Mouse (Mus musculus) kidney, adult 2 months (tissue): Measurements from ENCODE around the gene Luc7l2. TPM values are rescaled to one million over a fixed set of nuclear protein-coding genes. Genes with fewer than 3 reads are reported as not detected.
"Not testable (repeated sequence)": the region's sequence is repeated elsewhere in the genome, so short reads cannot be mapped to it uniquely, and the experiment has no call there.

Source experiments
- DNase-seq: peaks from one replicate; pipeline ENCODE4 v3.0.0; 2021
- H3K27ac ChIP-seq: fragments of 200-500 bp; 2 replicates; pipeline ENCODE4 v1.5.1; 2012; ENCODE audit warnings: low read depth, low read length, control low read depth, inconsistent platforms; ENCODE audit not compliant: insufficient read depth
- H3K27me3 ChIP-seq: fragments of 200-500 bp; replicated peaks from 2 replicates; pipeline ENCODE4 v1.6.1; 2012; ENCODE audit warnings: mild to moderate bottlenecking, moderate library complexity, low read length, inconsistent platforms; ENCODE audit not compliant: control insufficient read depth, insufficient read depth
- H3K36me3 ChIP-seq: fragments of 200-500 bp; 2 replicates; pipeline ENCODE4 v1.6.1; 2012; ENCODE audit warnings: mild to moderate bottlenecking, moderate library complexity, low read length, inconsistent platforms; ENCODE audit not compliant: control insufficient read depth, insufficient read depth
- H3K4me1 ChIP-seq: fragments of 200-500 bp; 2 replicates; pipeline ENCODE4 v1.6.1; 2011; ENCODE audit warnings: low read length; ENCODE audit not compliant: control insufficient read depth, insufficient read depth
- H3K4me3 ChIP-seq: fragments of 200-500 bp; 2 replicates; pipeline ENCODE4 v1.5.1; 2011; ENCODE audit warnings: mild to moderate bottlenecking, low read depth, low read length, control low read depth; ENCODE audit not compliant: insufficient read depth
- CTCF ChIP-seq: fragments of 200-500 bp; conservative IDR thresholded peaks from 2 replicates; pipeline ENCODE4 v1.5.1; 2011; ENCODE audit warnings: low read depth, mild to moderate bottlenecking, control low read depth, low read length, moderate library complexity, mixed read lengths; ENCODE audit not compliant: insufficient read depth, insufficient read length
- POLR2A ChIP-seq: fragments of 200-500 bp; IDR thresholded peaks from one replicate; pipeline ENCODE4 v1.6.1; 2011; ENCODE audit warnings: low read depth, low read length, control low read depth
- WGBS: fragments of 180-500 bp; shearing (Covaris S2); methylation state at CpG from one replicate; pipeline ENCODE4 v1.1.7; 2018; 5-methylcytosine and 5-hydroxymethylcytosine counted together
- polyA plus RNA-seq: library from polyadenylated mRNA; depleted of rRNA; stranded (reverse); fragments of >200 nt; gene quantifications from 2 replicates; pipeline ENCODE4 v1.2.3, GENCODE M21; 2012

Gene Luc7l2
- polyA plus RNA-seq, 1 experiment = 24.5 TPM

DNA sequence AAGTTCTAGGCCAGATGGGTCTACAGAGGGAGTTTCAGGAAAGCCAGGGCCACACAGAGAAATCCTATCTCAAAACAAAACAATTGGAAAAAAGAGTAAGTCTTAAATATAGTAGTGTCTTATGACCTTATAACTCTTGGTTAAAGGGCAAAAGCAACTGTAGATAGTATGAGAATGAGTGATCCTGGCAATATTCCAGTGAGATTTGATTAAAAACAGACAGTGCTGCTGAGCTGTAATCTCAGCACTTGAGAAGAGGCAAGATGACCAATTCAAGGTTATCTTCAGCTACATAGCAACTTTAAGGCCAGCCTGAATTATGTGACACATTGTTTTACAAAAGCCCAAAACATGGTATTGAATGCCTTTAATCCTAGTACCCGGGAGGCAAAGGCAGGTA lies 3.4 kb upstream of the Luc7l2 start:
- Histone ChIP-seq H3K4me1 (peaks cover 3% of the 10 kb centered on the region; the same call in 1 of the 2 replicates), H3K27me3 (no peaks in the 10 kb centered on the region), H3K36me3 (no peaks in the 10 kb centered on the region), H3K27ac (no peak overlapping the region), H3K4me3 (no peak overlapping the region)
- no peak for DNase-seq
- TF ChIP-seq POLR2A (no peak), CTCF (no peak)
- WGBS = 76% methylated on average over 1 of the region's 1 CpGs

- not testable (repeated sequence) for H3K4me1 ChIP-seq, H3K27ac ChIP-seq, DNase-seq, H3K4me3 ChIP-seq, H3K27me3 ChIP-seq, H3K36me3 ChIP-seq
- 95% methylated on average over 7 of the region's 7 CpGs for WGBS
These were observed 2.5 kb upstream of the Luc7l2 start for GRCm38 (mm10) chr6:38548595-38548994.

DNA sequence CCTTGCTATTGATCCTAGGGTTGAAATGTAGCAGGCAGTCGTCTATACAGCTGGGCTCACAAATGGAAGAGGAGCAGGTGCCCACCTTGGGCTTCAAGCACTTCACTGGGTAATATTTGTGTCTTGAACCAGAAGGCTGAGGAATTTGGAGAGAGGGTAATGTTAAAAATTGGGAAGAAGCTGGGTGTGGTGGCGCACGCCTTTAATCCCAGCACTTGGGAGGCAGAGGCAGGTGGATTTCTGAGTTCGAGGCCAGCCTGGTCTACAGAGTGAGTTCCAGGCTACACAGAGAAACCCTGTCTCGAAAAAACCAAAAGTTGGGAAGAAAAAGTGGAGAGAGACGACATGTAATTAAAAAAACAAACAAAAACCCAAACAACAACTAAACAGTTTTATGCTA lies 1.3 kb upstream of the Luc7l2 start:
- WGBS = 75% methylated on average over 6 of the region's 6 CpGs
- H3K4me3 ChIP-seq = not testable (repeated sequence)

GRCm38 (mm10) chr6:38550250-38551061 lies 678 bp upstream of the Luc7l2 start:
- 2% methylated on average over 28 of the region's 28 CpGs for WGBS

More for the DNA sequence above, 1.3 kb upstream of the Luc7l2 start:
- H3K4me1 ChIP-seq, DNase-seq, H3K36me3 ChIP-seq, H3K27me3 ChIP-seq: not testable (repeated sequence)
- H3K27ac ChIP-seq = peak overlapping the region; percentile 57; the same call in 1 of the 2 replicates

GRCm38 (mm10) chr6:38551989-38552635 lies 978 bp downstream of the Luc7l2 start:
- peak overlapping the region; percentile 55; the same call in 1 of the 2 replicates for H3K27ac ChIP-seq
- peak; percentile 99 for DNase-seq
- peaks cover 3% of the 10 kb centered on the region; the same call in 1 of the 2 replicates for H3K4me1 ChIP-seq
- H3K36me3 ChIP-seq = no peaks in the 10 kb centered on the region
- no peaks in the 10 kb centered on the region for H3K27me3 ChIP-seq
- H3K4me3 ChIP-seq = peak overlapping the region; percentile 96
- WGBS = under 1% methylated on average over 32 of the region's 32 CpGs
- TF ChIP-seq CTCF (no peak), POLR2A (no peak)

More at GRCm38 (mm10) chr6:38550250-38551061, 678 bp upstream of the Luc7l2 start:
- Histone ChIP-seq H3K27me3 (no peaks in the 10 kb centered on the region), H3K4me3 (peak overlapping the region; percentile 74), H3K36me3 (no peaks in the 10 kb centered on the region), H3K4me1 (peaks cover 3% of the 10 kb centered on the region; the same call in 1 of the 2 replicates), H3K27ac (peak overlapping the region; percentile 95)
- DNase-seq = no peak
- TF ChIP-seq CTCF (no peak), POLR2A (no peak)

- H3K4me3 ChIP-seq = peak overlapping the region; percentile 96; the same call in 1 of the 2 replicates
- H3K4me1 ChIP-seq = peaks cover 3% of the 10 kb centered on the region; the same call in 1 of the 2 replicates
- WGBS = 7% methylated on average over 5 of the region's 5 CpGs
- no peak overlapping the region for H3K27ac ChIP-seq
- no peaks in the 10 kb centered on the region for H3K36me3 ChIP-seq
- no peak for TF ChIP-seq POLR2A
- no peak for TF ChIP-seq CTCF
- no peak for DNase-seq
- no peaks in the 10 kb centered on the region for H3K27me3 ChIP-seq
These were observed 1.5 kb downstream of the Luc7l2 start for GRCm38 (mm10) chr6:38552636-38553000.

DNA sequence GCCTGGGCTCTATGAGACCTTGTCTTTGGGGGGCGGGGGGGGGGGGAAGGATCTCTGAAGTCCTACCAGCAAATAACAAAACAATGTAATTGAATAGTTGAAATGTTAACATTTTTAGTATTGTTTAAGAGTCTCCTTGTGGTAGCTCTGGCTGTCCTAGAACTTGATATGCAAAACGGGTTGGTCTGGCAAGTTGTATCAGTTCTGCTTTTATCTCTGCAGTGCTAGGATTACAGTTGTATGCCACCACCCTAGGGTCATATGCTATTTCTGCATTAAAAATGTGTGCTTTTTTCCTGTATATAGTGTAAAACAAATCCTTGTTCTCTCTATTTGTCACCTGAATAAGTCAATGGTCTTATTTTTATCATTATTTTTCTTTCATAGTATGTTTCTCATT lies 25.0 kb downstream of the Luc7l2 start:
- DNase-seq = no peak
- 90% methylated on average over 2 of the region's 2 CpGs for WGBS
- Histone ChIP-seq H3K4me1 (no peaks in the 10 kb centered on the region), H3K27ac (no peak overlapping the region), H3K27me3 (no peaks in the 10 kb centered on the region), H3K4me3 (no peak overlapping the region), H3K36me3 (peaks cover 7% of the 10 kb centered on the region)
- no peak for TF ChIP-seq POLR2A
- no peak for TF ChIP-seq CTCF
